Mouse (Mus musculus) cerebellum, adult 2 months (tissue): ENCODE results near the gene Kel. TPM values are rescaled to one million over a fixed set of nuclear protein-coding genes. Genes with fewer than 3 reads are reported as not detected.

Experiments
- DNase-seq, 2 experiments: peaks; one replicate each; pipeline ENCODE4 v3.0.0; 2021
- H3K27ac ChIP-seq: fragments of 200-500 bp; 2 replicates; pipeline ENCODE4 v1.5.1; 2012; ENCODE audit warnings: low read length, control low read depth, inconsistent platforms; ENCODE audit not compliant: insufficient read depth
- H3K27me3 ChIP-seq: fragments of 200-500 bp; 2 replicates; pipeline ENCODE4 v1.6.1; 2012; ENCODE audit warnings: inconsistent platforms, mild to moderate bottlenecking, low read length, moderate library complexity; ENCODE audit not compliant: control insufficient read depth, insufficient read depth
- H3K4me1 ChIP-seq: fragments of 200-500 bp; 2 replicates; pipeline ENCODE4 v1.6.1; 2011; ENCODE audit warnings: low read length; ENCODE audit not compliant: control insufficient read depth, insufficient read depth
- H3K4me3 ChIP-seq: fragments of 200-500 bp; replicated peaks from 2 replicates; pipeline ENCODE3; 2011; ENCODE audit warnings: mild to moderate bottlenecking, low read depth, low read length, control low read depth; ENCODE audit not compliant: insufficient read depth
- CTCF ChIP-seq: fragments of 200-500 bp; IDR thresholded peaks from 2 replicates; pipeline ENCODE4 v1.5.1; 2011; ENCODE audit warnings: low read depth, mild to moderate bottlenecking, control low read depth, low read length, moderate library complexity, borderline replicate concordance; ENCODE audit not compliant: insufficient read depth
- POLR2A ChIP-seq: fragments of 200-500 bp; IDR thresholded peaks from 2 replicates; pipeline ENCODE4 v1.6.1; 2011; ENCODE audit warnings: low read length, control low read depth, borderline replicate concordance; ENCODE audit not compliant: insufficient read depth
- WGBS: fragments of 180-500 bp; shearing (Covaris S2); methylation state at CpG from one replicate; pipeline ENCODE4 v1.1.7; 2018; 5-methylcytosine and 5-hydroxymethylcytosine counted together
- polyA plus RNA-seq: library from polyadenylated mRNA; depleted of rRNA; stranded (reverse); fragments of >200 nt; gene quantifications from 2 replicates; pipeline ENCODE4 v1.2.3, GENCODE M21; 2012

Gene Kel
- polyA plus RNA-seq, 1 experiment = not detected

- Histone ChIP-seq H3K4me3 (no peak overlapping the region), H3K27me3 (no peaks in the 10 kb centered on the region), H3K27ac (no peak overlapping the region), H3K4me1 (no peaks in the 10 kb centered on the region)
- WGBS = 39% methylated on average over 2 of the region's 2 CpGs
- no peak for TF ChIP-seq POLR2A
- no peak for TF ChIP-seq CTCF
- DNase-seq = peak in 1 of 2 experiments; percentile 3
These were observed 41.8 kb downstream of the Kel start for GRCm38 (mm10) chr6:41662320-41662719.

GRCm38 (mm10) chr6:41658487-41658886, 45.7 kb downstream of the Kel start:
- no peaks in the 10 kb centered on the region for H3K4me1 ChIP-seq
- DNase-seq = no peak
- no peak overlapping the region for H3K27ac ChIP-seq
- H3K4me3 ChIP-seq = no peak overlapping the region
- no peak for TF ChIP-seq CTCF
- TF ChIP-seq POLR2A = no peak
- WGBS = 77% methylated on average over 1 of the region's 1 CpGs
- H3K27me3 ChIP-seq = no peaks in the 10 kb centered on the region

GRCm38 (mm10) chr6:41654648-41655047, 49.5 kb downstream of the Kel start:
- no peak overlapping the region for H3K27ac ChIP-seq
- TF ChIP-seq CTCF (no peak), POLR2A (no peak)
- no peak for DNase-seq
- no peak overlapping the region for H3K4me3 ChIP-seq
- H3K4me1 ChIP-seq = no peaks in the 10 kb centered on the region
- 86% methylated on average over 8 of the region's 8 CpGs for WGBS
- no peaks in the 10 kb centered on the region for H3K27me3 ChIP-seq

- WGBS = 91% methylated on average over 5 of the region's 5 CpGs
- TF ChIP-seq CTCF = no peak
- TF ChIP-seq POLR2A = no peak
- H3K27me3 ChIP-seq = no peaks in the 10 kb centered on the region
- no peaks in the 10 kb centered on the region for H3K4me1 ChIP-seq
- H3K4me3 ChIP-seq = no peak overlapping the region
- no peak overlapping the region for H3K27ac ChIP-seq
- DNase-seq = no peak
These were observed 51.0 kb downstream of the Kel start for GRCm38 (mm10) chr6:41653173-41653572.

- H3K4me3 ChIP-seq = no peak overlapping the region
- no peak for TF ChIP-seq CTCF
- TF ChIP-seq POLR2A = no peak
- H3K4me1 ChIP-seq = no peaks in the 10 kb centered on the region
- H3K27ac ChIP-seq = no peak overlapping the region
- no peaks in the 10 kb centered on the region for H3K27me3 ChIP-seq
- DNase-seq = no peak
These were observed 57.5 kb downstream of the Kel start for GRCm38 (mm10) chr6:41646672-41647071.

- Histone ChIP-seq H3K27me3 (no peaks in the 10 kb centered on the region), H3K27ac (no peak overlapping the region), H3K4me1 (no peaks in the 10 kb centered on the region), H3K4me3 (no peak overlapping the region)
- TF ChIP-seq CTCF (no peak), POLR2A (no peak)
- 63% methylated on average over 3 of the region's 3 CpGs for WGBS
- DNase-seq = no peak
These were observed 57.9 kb downstream of the Kel start for GRCm38 (mm10) chr6:41646220-41646619.

- no peak for DNase-seq
- TF ChIP-seq CTCF (no peak), POLR2A (no peak)
- Histone ChIP-seq H3K27ac (no peak overlapping the region), H3K4me1 (no peaks in the 10 kb centered on the region), H3K4me3 (no peak overlapping the region), H3K27me3 (no peaks in the 10 kb centered on the region)
- WGBS = 89% methylated on average over 3 of the region's 3 CpGs
These were observed 60.9 kb downstream of the Kel start for GRCm38 (mm10) chr6:41643227-41643626.

GRCm38 (mm10) chr6:41642765-41643164, 61.4 kb downstream of the Kel start:
- TF ChIP-seq POLR2A = no peak
- no peak for TF ChIP-seq CTCF
- Histone ChIP-seq H3K27me3 (no peaks in the 10 kb centered on the region), H3K4me3 (no peak overlapping the region), H3K27ac (no peak overlapping the region), H3K4me1 (no peaks in the 10 kb centered on the region)
- WGBS = 91% methylated on average over 4 of the region's 4 CpGs
- DNase-seq = no peak
